Mouse (Mus musculus) G1E (cell line): ENCODE data around the gene Rtp4. TPM values are rescaled to one million over a fixed set of nuclear protein-coding genes. Genes with fewer than 3 reads are reported as not detected.

Experiments used
- ATAC-seq: 2 replicates; pipeline ENCODE4 v1.8.0; 2016; ENCODE audit warnings: mild to moderate bottlenecking; ENCODE audit not compliant: insufficient number of reproducible peaks, poor library complexity, low FRiP score, severe bottlenecking; ENCODE audit errors: extremely low read depth
- DNase-seq: peaks from one replicate; pipeline ENCODE4 v3.0.0; 2012; ENCODE audit warnings: low spot score
- H3K27me3 ChIP-seq: 2 replicates; pipeline ENCODE4 v1.6.1; 2012; ENCODE audit warnings: mild to moderate bottlenecking, low read length, inconsistent platforms; ENCODE audit not compliant: insufficient read depth
- H3K36me3 ChIP-seq: replicated peaks from 2 replicates; pipeline ENCODE3; 2012; ENCODE audit warnings: mild to moderate bottlenecking, inconsistent platforms
- H3K4me1 ChIP-seq: 2 replicates; pipeline ENCODE4 v1.6.1; 2012; ENCODE audit warnings: low read depth, low read length, inconsistent platforms, mixed read lengths; ENCODE audit not compliant: insufficient read depth
- H3K4me3 ChIP-seq: 2 replicates; pipeline ENCODE4 v1.5.1; 2012; ENCODE audit warnings: low read depth, mild to moderate bottlenecking, inconsistent platforms, low read length, moderate library complexity, mixed read lengths
- H3K9me3 ChIP-seq: replicated peaks from 2 replicates; pipeline ENCODE4 v1.6.1; 2012; ENCODE audit warnings: inconsistent platforms
- CTCF ChIP-seq: IDR thresholded peaks from 2 replicates; pipeline ENCODE4 v1.5.1; 2012; ENCODE audit warnings: low read depth, low read length, inconsistent platforms, mixed read lengths
- GATA1 ChIP-seq: IDR thresholded peaks from 2 replicates; pipeline ENCODE4 v1.6.1; 2012; ENCODE audit warnings: borderline replicate concordance, low read length, inconsistent platforms, mixed read lengths
- GATA2 ChIP-seq: IDR thresholded peaks from 2 replicates; pipeline ENCODE4 v1.6.1; 2012; ENCODE audit warnings: low read depth, low read length, inconsistent platforms, borderline replicate concordance
- POLR2AphosphoS5 ChIP-seq: IDR thresholded peaks from 2 replicates; pipeline ENCODE4 v1.6.1; 2012; ENCODE audit warnings: low read depth, low read length, inconsistent platforms; ENCODE audit not compliant: insufficient replicate concordance
- TAL1 ChIP-seq: conservative IDR thresholded peaks from 2 replicates; pipeline ENCODE4 v1.6.1; 2012; ENCODE audit warnings: low read depth, low read length, inconsistent platforms, mixed read lengths
- polyA plus RNA-seq: library from polyadenylated mRNA; stranded (reverse); fragments of >175 nt; gene quantifications from 2 replicates; pipeline ENCODE4 v1.2.3, GENCODE M21; 2012
- total RNA-seq, 2 experiments: library from RNA; stranded (forward) in 1 of 2; stranded (reverse) in 1 of 2; fragments of 200-1000 nt in 1 of 2; fragments of >200 nt in 1 of 2; fragmentation: Nextera tagmentation in 1 of 2; gene quantifications; 2 replicates each; pipeline ENCODE4 v1.2.3; 2014 to 2017

Gene Rtp4
- total and polyA plus RNA-seq, 3 experiments: 0.33 TPM; not detected in 2

- no peaks in the 10 kb centered on the region for H3K36me3 ChIP-seq
- peaks cover 37% of the 10 kb centered on the region for H3K9me3 ChIP-seq
- DNase-seq: no peak
- no peak for ATAC-seq
- H3K27me3 ChIP-seq: no peaks in the 10 kb centered on the region
- TF ChIP-seq CTCF (no peak), GATA1 (no peak), POLR2AphosphoS5 (no peak), TAL1 (no peak), GATA2 (no peak)
- no peaks in the 10 kb centered on the region for H3K4me1 ChIP-seq
- no peak overlapping the region for H3K4me3 ChIP-seq
Observed at GRCm38 (mm10) chr16:23517754-23518566, 2.1 kb upstream of the Rtp4 start.

DNA sequence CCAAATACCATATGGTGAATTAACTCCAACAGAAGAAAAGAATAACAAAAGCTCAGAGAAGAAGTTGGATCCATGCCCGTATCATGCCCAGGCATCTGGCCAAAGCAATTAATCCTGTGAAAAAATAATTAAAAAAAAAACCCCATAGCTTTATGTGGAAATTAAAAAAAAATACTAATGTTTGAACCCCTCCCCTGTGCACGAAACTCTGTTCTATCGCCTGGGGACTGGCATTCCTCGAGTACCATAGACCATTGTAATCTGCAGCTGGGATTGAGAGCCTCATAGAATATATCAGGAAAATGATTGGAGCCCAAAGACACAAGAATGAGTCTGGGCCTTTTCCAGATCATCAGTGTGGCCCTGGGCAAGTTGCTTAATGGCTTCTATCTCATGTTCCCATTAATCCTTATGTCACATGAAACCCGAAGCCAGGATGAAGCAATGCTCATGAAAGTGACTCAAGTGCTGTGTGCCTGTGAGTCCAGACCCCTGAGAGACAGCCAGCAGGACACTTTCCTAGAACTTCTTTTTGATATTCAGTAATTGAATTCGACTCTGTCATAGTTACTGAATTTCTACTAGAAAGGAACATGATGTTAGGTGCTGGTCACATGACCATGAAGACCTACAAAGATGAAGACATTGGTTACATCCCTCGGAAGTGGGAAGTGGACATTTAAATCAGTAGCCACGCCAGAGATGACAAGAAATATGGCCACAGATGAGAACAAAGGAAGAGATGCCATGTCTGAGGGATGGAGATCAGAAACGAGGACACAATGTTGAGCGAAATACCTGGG is 1.3 kb upstream of the Rtp4 start:
- no peaks in the 10 kb centered on the region for H3K27me3 ChIP-seq
- TF ChIP-seq TAL1 (no peak), CTCF (no peak)
- DNase-seq: no peak

DNA sequence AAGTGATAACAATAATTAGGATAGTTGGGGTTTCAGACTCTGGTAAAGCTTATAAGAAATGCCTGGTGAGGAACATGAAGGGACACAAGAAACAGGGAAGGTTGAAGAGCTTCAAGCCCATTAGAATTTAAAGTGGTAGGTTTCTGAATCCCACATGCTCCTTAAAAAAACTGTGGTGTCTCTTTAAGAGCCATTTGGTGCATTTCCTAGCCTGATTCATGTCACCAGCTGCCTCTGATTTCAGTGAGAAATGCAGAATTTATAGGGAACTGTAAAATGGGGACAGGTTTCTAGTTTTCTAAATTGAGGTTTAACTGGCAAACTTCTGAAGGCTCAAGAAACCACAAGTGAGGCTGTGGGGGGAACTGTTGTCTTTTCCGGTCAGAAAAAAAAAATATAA is 320 bp upstream of the Rtp4 start:
- Histone ChIP-seq H3K4me3 (no peak overlapping the region), H3K36me3 (no peaks in the 10 kb centered on the region), H3K27me3 (no peaks in the 10 kb centered on the region), H3K4me1 (no peaks in the 10 kb centered on the region), H3K9me3 (peaks cover 33% of the 10 kb centered on the region)
- ATAC-seq (no peak), DNase-seq (no peak)
- TF ChIP-seq TAL1 (no peak), CTCF (no peak), POLR2AphosphoS5 (no peak), GATA1 (no peak), GATA2 (no peak)

More for the DNA sequence above, 1.3 kb upstream of the Rtp4 start:
- ATAC-seq: no peak
- Histone ChIP-seq H3K36me3 (no peaks in the 10 kb centered on the region), H3K4me3 (no peak overlapping the region), H3K9me3 (peaks cover 36% of the 10 kb centered on the region), H3K4me1 (no peaks in the 10 kb centered on the region)

DNA sequence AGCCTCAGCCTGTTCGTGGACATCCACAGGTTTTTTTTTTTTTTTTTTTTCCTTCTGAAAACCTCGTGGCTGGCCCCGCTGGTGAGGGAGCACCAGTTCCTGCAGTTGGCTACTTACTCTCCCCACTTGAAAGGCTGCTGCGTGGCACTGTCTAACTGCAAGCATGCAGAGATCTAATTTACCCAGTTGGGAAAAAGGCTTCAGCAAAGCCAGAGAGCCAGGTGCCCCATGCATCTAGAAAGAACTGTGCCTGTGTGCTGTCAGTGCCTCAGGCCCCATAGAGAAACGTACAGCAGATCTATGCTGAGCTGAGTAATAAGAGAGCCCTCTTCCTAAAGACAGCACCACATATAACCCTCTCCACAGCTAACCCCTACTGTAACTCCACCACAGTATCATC is 1.0 kb downstream of the Rtp4 start:
- Histone ChIP-seq H3K9me3 (peaks cover 33% of the 10 kb centered on the region), H3K27me3 (no peaks in the 10 kb centered on the region), H3K36me3 (no peaks in the 10 kb centered on the region), H3K4me3 (no peak overlapping the region), H3K4me1 (no peaks in the 10 kb centered on the region)
- TF ChIP-seq TAL1 (no peak), GATA1 (no peak), CTCF (no peak), POLR2AphosphoS5 (no peak), GATA2 (no peak)
- ATAC-seq (no peak), DNase-seq (no peak)

- no peaks in the 10 kb centered on the region for H3K4me1 ChIP-seq
- no peak for ATAC-seq
- TF ChIP-seq CTCF (no peak), GATA2 (no peak), GATA1 (no peak), TAL1 (no peak), POLR2AphosphoS5 (no peak)
Observed at GRCm38 (mm10) chr16:23522081-23522480, 2.0 kb downstream of the Rtp4 start.

GRCm38 (mm10) chr16:23529186-23529585 is 9.1 kb downstream of the Rtp4 start:
- Histone ChIP-seq H3K27me3 (no peaks in the 10 kb centered on the region), H3K36me3 (no peaks in the 10 kb centered on the region), H3K4me1 (no peaks in the 10 kb centered on the region), H3K4me3 (no peak overlapping the region), H3K9me3 (peaks cover 7% of the 10 kb centered on the region)
- TF ChIP-seq TAL1 (no peak), GATA1 (no peak), GATA2 (no peak), POLR2AphosphoS5 (no peak), CTCF (no peak)
- ATAC-seq (no peak), DNase-seq (no peak)

More at GRCm38 (mm10) chr16:23522081-23522480, 2.0 kb downstream of the Rtp4 start:
- H3K9me3 ChIP-seq: peaks cover 32% of the 10 kb centered on the region
- no peak overlapping the region for H3K4me3 ChIP-seq
- no peak for DNase-seq
- no peaks in the 10 kb centered on the region for H3K27me3 ChIP-seq
- no peaks in the 10 kb centered on the region for H3K36me3 ChIP-seq
